Mouse (Mus musculus) lung, postnatal 0 days (tissue): Measurements from ENCODE around the gene Zswim1.

Source experiments
- CTCF ChIP-seq: IDR thresholded peaks from 2 replicates; pipeline ENCODE4 v1.5.1; 2016; ENCODE audit warnings: antibody characterized with exemption, mild to moderate bottlenecking
- EP300 ChIP-seq: IDR thresholded peaks from 2 replicates; pipeline ENCODE4 v1.6.1; 2016; ENCODE audit warnings: antibody characterized with exemption, mild to moderate bottlenecking, control low read depth

GRCm38 (mm10) chr2:164803921-164804313 lies 18.6 kb upstream of the Zswim1 start:
- TF ChIP-seq CTCF (no peak), EP300 (no peak; the same call in 1 of the 2 replicates)
